Mouse (Mus musculus) heart, adult 9 months (tissue): ENCODE measurements around the gene Tubgcp4.

Experiments
- DNase-seq, 2 experiments: peaks; one replicate each; pipeline ENCODE4 v3.0.0; 2022; ENCODE audit warnings: low spot score in 2 of 2

Tubgcp4 gene

GRCm38 (mm10) chr2:121204276-121204675 is 33.8 kb downstream of the Tubgcp4 start:
- no peak for DNase-seq

DNA sequence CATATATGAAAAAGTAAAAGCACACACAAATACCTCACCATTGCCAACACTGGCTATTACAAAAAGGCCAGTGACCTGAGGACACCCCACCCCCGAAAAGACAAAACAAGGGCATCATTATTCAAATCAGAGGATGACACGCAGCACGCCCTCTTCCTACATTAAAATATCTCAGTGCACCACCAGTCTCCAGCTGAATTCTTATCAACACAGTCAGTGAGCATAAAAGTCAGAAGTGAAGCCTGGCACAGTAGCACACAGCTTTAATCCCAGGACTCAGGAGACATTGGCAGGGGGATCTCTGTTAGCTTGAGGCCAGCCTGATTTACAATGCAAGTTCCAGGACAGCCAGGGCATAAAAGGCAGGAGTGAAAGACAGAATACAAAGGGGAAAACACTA is 36.1 kb downstream of the Tubgcp4 start:
- DNase-seq = no peak

GRCm38 (mm10) chr2:121214491-121214890 is 44.0 kb downstream of the Tubgcp4 start:
- DNase-seq = no peak

DNA sequence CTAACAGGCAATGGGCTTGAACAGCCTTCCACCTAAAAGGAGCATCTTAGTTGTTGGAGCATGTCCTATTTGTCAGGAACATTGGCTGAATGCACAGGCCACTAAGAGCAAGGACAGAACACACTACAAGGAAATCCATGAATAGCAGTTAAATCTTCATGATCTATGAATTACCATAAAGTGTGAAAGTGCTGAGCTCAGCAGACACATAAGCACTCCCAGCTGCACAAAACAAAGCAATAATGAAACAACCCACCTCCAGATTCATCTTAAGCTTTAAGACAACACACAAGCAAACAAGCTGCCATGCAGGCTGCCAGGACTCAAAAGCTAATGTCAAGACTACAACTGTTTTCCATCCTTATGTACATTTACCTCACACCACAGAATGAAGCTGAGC is 48.7 kb downstream of the Tubgcp4 start:
- DNase-seq = no peak

- no peak for DNase-seq
Observed at GRCm38 (mm10) chr2:121219994-121220393, 49.5 kb downstream of the Tubgcp4 start.

- DNase-seq = no peak
Observed at GRCm38 (mm10) chr2:121223010-121223409, 52.6 kb downstream of the Tubgcp4 start.

DNA sequence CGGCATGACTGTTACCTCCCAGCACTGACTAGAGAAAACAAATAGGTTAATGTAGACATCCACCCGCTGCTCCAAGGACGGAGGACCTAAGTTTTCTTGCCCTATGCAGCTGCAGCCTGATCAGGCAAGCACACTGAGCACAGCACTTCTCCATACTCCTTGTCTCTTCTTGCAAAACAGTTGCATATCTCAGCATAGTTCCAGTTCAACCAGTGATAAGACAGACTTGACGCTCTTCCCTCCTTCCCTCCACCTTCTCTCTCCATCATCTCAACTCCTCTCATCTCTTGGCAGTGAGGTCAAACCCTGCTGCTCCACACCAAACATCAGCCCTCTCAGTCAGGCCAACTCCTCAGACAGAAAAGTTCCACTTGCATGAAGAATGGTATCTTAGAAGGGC is 57.7 kb downstream of the Tubgcp4 start:
- DNase-seq = no peak

DNA sequence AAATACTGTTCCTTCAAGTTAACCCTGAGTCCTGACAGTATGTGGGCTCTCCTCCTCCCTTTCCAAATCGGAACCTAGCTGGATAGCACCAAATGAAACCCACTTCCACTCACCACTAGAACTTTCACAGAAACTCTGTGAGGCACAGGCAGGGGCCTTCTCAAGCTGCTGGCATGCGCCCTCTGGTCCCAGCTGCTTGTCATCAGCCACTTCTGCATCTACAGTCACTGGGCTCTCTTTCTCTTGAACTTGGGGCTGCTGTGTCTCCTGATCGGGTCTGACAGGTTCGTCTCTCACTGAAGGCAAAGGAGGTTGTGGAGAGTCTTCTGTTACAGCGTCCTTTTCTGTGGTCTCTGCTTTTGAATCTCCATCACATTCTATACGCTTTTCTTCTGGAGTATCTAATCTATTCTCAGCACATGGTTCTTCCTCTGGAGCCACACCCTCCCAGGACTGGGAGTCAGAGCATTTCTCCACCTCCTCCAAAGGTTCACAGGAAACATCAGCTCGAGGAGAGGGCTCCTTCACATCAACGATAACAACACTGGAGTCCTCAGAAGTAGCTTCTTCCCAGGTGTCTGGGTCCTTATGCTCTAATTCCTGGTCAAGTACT is 65.1 kb downstream of the Tubgcp4 start:
- no peak for DNase-seq

- DNase-seq = no peak
Observed at GRCm38 (mm10) chr2:121239426-121239825, 69.0 kb downstream of the Tubgcp4 start.

DNA sequence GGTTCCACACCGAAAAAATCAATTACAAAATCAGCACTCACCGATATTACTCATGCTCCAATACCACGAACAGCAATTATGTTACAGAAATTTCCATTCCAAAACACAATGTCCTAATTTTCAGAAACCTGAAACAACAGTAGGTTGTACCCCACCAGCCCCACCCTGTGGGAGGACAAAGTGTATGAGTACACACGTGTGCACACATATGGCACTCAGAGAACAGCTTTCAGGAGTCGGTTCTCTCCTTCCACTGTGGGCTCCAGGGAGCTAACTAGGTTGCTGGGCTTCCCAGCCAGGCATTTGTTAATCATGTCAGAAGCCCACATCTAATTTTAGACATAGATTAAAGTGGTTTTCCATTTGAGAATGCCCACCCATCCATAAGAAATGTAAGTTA is 73.6 kb downstream of the Tubgcp4 start:
- DNase-seq = no peak
